Mouse (Mus musculus) cerebellum, adult 9-10 months (tissue): ENCODE measurements around the gene Spcs2.

ENCODE experiments used
- DNase-seq: peaks from one replicate; pipeline ENCODE4 v3.0.0; 2022

The Spcs2 gene

GRCm38 (mm10) chr7:99858813-99859585 lies 4.3 kb downstream of the Spcs2 start, which contains the start of gene Xrra1:
Gene Xrra1 (plus strand): TSS chr7:99859116.
- DNase-seq: peak; percentile 97

- DNase-seq: no peak
These were observed 5.0 kb downstream of the Spcs2 start for GRCm38 (mm10) chr7:99858175-99858812.

- DNase-seq: no peak
These were observed 6.9 kb downstream of the Spcs2 start for GRCm38 (mm10) chr7:99856266-99856861.

GRCm38 (mm10) chr7:99854311-99854710 lies 9.0 kb downstream of the Spcs2 start:
- no peak for DNase-seq

- no peak for DNase-seq
These were observed 9.9 kb downstream of the Spcs2 start for GRCm38 (mm10) chr7:99853350-99853749.

GRCm38 (mm10) chr7:99851618-99852017 lies 11.6 kb downstream of the Spcs2 start:
- no peak for DNase-seq

GRCm38 (mm10) chr7:99851121-99851520 lies 12.1 kb downstream of the Spcs2 start:
- no peak for DNase-seq

GRCm38 (mm10) chr7:99850534-99850933 lies 12.7 kb downstream of the Spcs2 start:
- DNase-seq: no peak

GRCm38 (mm10) chr7:99845533-99846236 lies 17.6 kb downstream of the Spcs2 start:
- no peak for DNase-seq

GRCm38 (mm10) chr7:99838241-99838640 lies 25.0 kb downstream of the Spcs2 start:
- no peak for DNase-seq

GRCm38 (mm10) chr7:99837358-99838071 lies 25.7 kb downstream of the Spcs2 start:
- no peak for DNase-seq

- DNase-seq: no peak
These were observed 26.5 kb downstream of the Spcs2 start for GRCm38 (mm10) chr7:99836781-99837180.

GRCm38 (mm10) chr7:99834314-99834853 lies 28.9 kb downstream of the Spcs2 start:
- DNase-seq: no peak

- DNase-seq: no peak
These were observed 29.4 kb downstream of the Spcs2 start for GRCm38 (mm10) chr7:99833846-99834222.

- DNase-seq: no peak
These were observed 30.0 kb downstream of the Spcs2 start for GRCm38 (mm10) chr7:99833115-99833845.

GRCm38 (mm10) chr7:99828083-99828570 lies 35.1 kb downstream of the Spcs2 start, which contains the start of gene Neu3:
Gene Neu3 (minus strand): TSS chr7:99828417.
- peak; percentile 94 for DNase-seq

- DNase-seq: no peak
These were observed 37.2 kb downstream of the Spcs2 start for GRCm38 (mm10) chr7:99826096-99826495.

- DNase-seq: no peak
These were observed 37.8 kb downstream of the Spcs2 start for GRCm38 (mm10) chr7:99825511-99825910.

GRCm38 (mm10) chr7:99824649-99825483 lies 38.4 kb downstream of the Spcs2 start:
- DNase-seq: no peak

GRCm38 (mm10) chr7:99823045-99823663 lies 40.1 kb downstream of the Spcs2 start:
- no peak for DNase-seq
